ENCODE assay signal across 14 mouse cellular contexts in the genomic region with DNA sequence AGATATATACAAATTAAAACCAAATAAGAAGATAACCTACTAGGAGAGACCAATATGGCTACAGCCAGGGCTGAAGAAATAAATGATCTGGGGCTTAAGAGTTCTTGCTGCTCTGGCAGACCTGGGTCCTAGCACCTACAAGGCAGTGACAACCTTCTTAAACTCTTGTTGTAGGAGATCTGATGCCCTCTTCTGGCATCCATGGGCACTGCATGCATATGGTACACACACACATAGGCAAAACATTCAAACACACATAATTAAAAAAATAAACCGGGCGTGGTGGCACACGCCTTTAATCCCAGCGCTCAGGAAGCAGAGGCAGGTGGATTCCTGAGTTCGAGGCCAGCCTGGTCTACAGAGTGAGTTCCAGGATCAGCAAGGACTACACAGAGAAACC. TPM values are rescaled to one million over a fixed set of nuclear protein-coding genes. Genes with fewer than 3 reads are reported as not detected.
DNase-seq lines count a peak whose midpoint lies in the region; ATAC-seq and TF ChIP-seq lines count a peak whose summit lies in the region.
"Had no signal": no experiment of that assay in that cellular context is flagged by ENCODE, and none has a peak within 500 bp of the region (broad histone marks: within the 10 kb centered on the region; RNA-seq: fewer than 3 reads in every experiment).

No protein-coding gene starts in this region.

- intact Hi-C loops in left cerebral cortex, adult 2 months (cut with DNase I): loop anchor here (5.0 kb wide), 1 partner anchor 38 kb away; a partner anchor contains a TSS
- intact Hi-C loops in left cerebral cortex, postnatal 4 days (cut with DNase I): no loop called here
- intact Hi-C loops in left cerebral cortex, postnatal 36 days (cut with DNase I): no loop called here

- WGBS in liver, embryonic 14.5 days (ENCODE audit: insufficient replicate concordance): 86% methylated on average over 5 of the region's 5 CpGs

- H3K4me3 ChIP-seq in left cerebral cortex, adult 2 months: no peak overlapping the region
- no peak overlapping the region for H3K4me3 ChIP-seq in E14TG2a.4 (replicated peaks; ENCODE audit: low read length)
- no peak overlapping the region for H3K4me3 ChIP-seq in liver, embryonic 14.5 days (ENCODE audit: insufficient read depth in 1 of 2, low read depth in 2 of 2, low read length in 2 of 2)
- H3K4me3 ChIP-seq: forebrain, embryonic 12.5 days; intestine, embryonic 15.5 days; limb, embryonic 15.5 days; midbrain, embryonic 10.5 days had no signal

- H3K27me3 ChIP-seq in E14TG2a.4 (ENCODE audit: insufficient read depth, low read length): no peaks in the 10 kb centered on the region
- no peaks in the 10 kb centered on the region for H3K27me3 ChIP-seq in liver, embryonic 14.5 days (ENCODE audit: control insufficient read depth, insufficient read depth, low read length)
- H3K27me3 ChIP-seq: forebrain, embryonic 12.5 days; intestine, embryonic 15.5 days; limb, embryonic 15.5 days had no signal

- H3K9me3 ChIP-seq in E14TG2a.4 (ENCODE audit: low read length): no peaks in the 10 kb centered on the region
- no peaks in the 10 kb centered on the region for H3K9me3 ChIP-seq in liver, embryonic 14.5 days (ENCODE audit: control insufficient read depth, low read length)
- H3K9me3 ChIP-seq: forebrain, embryonic 12.5 days; intestine, embryonic 15.5 days; limb, embryonic 15.5 days; midbrain, embryonic 10.5 days had no signal

- no peak for DNase-seq in left cerebral cortex, adult 2 months (ENCODE audit: extremely low spot score in 1 of 2, low spot score in 2 of 2)
- no peak for DNase-seq in left cerebral cortex, postnatal 4 days
- DNase-seq in A20 (ENCODE audit: low read depth, low spot score): peak; percentile 57
- no peak for DNase-seq in liver, embryonic 14.5 days (ENCODE audit: low read depth in 3 of 3, low spot score in 3 of 3)
- DNase-seq in left cerebral cortex, postnatal 36 days (ENCODE audit: low spot score in 2 of 2): no peak
- DNase-seq in right cerebral cortex, adult 2 months (ENCODE audit: low spot score in 2 of 2): no peak
- DNase-seq: gastrocnemius, postnatal 36 days; heart, postnatal 10 days had no signal

- H3K36me3 ChIP-seq in E14TG2a.4 (ENCODE audit: insufficient read depth, low read length): no peaks in the 10 kb centered on the region
- no peaks in the 10 kb centered on the region for H3K36me3 ChIP-seq in liver, embryonic 14.5 days (replicated peaks; ENCODE audit: control insufficient read depth, insufficient read depth, low read depth)
- H3K36me3 ChIP-seq: forebrain, embryonic 12.5 days; intestine, embryonic 15.5 days; limb, embryonic 15.5 days; midbrain, embryonic 10.5 days had no signal

- H3K4me2 ChIP-seq in liver, embryonic 14.5 days (ENCODE audit: low read depth): no peak overlapping the region
- H3K4me2 ChIP-seq: forebrain, embryonic 12.5 days; intestine, embryonic 15.5 days; limb, embryonic 15.5 days had no signal

- peak; percentile 6; the same call in 1 of the 2 replicates for TF ChIP-seq CTCF in left cerebral cortex, adult 2 months (IDR thresholded peaks at IDR 0.05)
- peak; percentile 66 for TF ChIP-seq CTCF in E14TG2a.4 (conservative IDR thresholded peaks at IDR 0.05; ENCODE audit: low read length)
- TF ChIP-seq CTCF in liver, embryonic 14.5 days (IDR thresholded peaks at IDR 0.05; ENCODE audit: low read depth): peak; percentile 50

- no peak for ATAC-seq in liver, embryonic 14.5 days (ENCODE audit: insufficient read depth)
- ATAC-seq: activated CD4-positive, CD25-positive, alpha-beta regulatory T cell, adult 4 months; intestine, embryonic 15.5 days had no signal

- H3K4me1 ChIP-seq in E14TG2a.4 (replicated peaks; ENCODE audit: low read depth, low read length): peaks cover 18% of the 10 kb centered on the region
- peaks cover 43 to 46% of the 10 kb centered on the region in 2 experiments for H3K4me1 ChIP-seq in liver, embryonic 14.5 days (replicated peaks; ENCODE audit: control insufficient read depth in 2 of 2, insufficient read depth in 2 of 2, low read length in 1 of 2)

- TF ChIP-seq EP300 in liver, embryonic 14.5 days (IDR thresholded peaks at IDR 0.05; ENCODE audit: low read depth): no peak

- H3K9ac ChIP-seq in liver, embryonic 14.5 days (replicated peaks): no peak overlapping the region
- H3K9ac ChIP-seq: forebrain, embryonic 12.5 days; intestine, embryonic 15.5 days; limb, embryonic 15.5 days had no signal

- H3K27ac ChIP-seq in left cerebral cortex, adult 2 months: no peak overlapping the region
- H3K27ac ChIP-seq in liver, embryonic 14.5 days: no peak overlapping the region
- H3K27ac ChIP-seq: forebrain, embryonic 12.5 days; intestine, embryonic 15.5 days; limb, embryonic 15.5 days; midbrain, embryonic 10.5 days had no signal

RNA-seq across cellular contexts. Expression of a gene that starts 2.5 kb away (rescaled TPM):
- 1 to 10 TPM; 9.1 to 9.8 TPM for total RNA-seq in left cerebral cortex, adult 2 months (2021)
- total RNA-seq in left cerebral cortex, postnatal 4 days (2021): 10 to 100 TPM in 1 of 2 experiments, 1 to 10 TPM in 1; 9.3 to 11.5 TPM
- 6.2 and 7.4 TPM in 2 replicates for polyA plus RNA-seq in liver, embryonic 14.5 days (2012; rRNA removed)
- polyA plus RNA-seq in liver, embryonic 14.5 days (2014; fragmentation: Nextera tagmentation; extraction: Ambion mirVana): 10.9 and 14.0 TPM in 2 replicates
- total RNA-seq in left cerebral cortex, postnatal 36 days (2021): 10 to 100 TPM; 12.7 to 13.4 TPM

RNA-seq across cellular contexts. Expression of a gene that starts 39.0 kb away (rescaled TPM):
- 10 to 100 TPM in 1 of 2 experiments, 1 to 10 TPM in 1; 8.8 to 10.1 TPM for total RNA-seq in left cerebral cortex, adult 2 months (2021)
- 10 to 100 TPM; 10.0 to 12.2 TPM for total RNA-seq in left cerebral cortex, postnatal 4 days (2021)
- 4.0 and 4.3 TPM in 2 replicates for polyA plus RNA-seq in liver, embryonic 14.5 days (2012; rRNA removed)
- 3.4 and 3.9 TPM in 2 replicates for polyA plus RNA-seq in liver, embryonic 14.5 days (2014; fragmentation: Nextera tagmentation; extraction: Ambion mirVana)
- 1 to 10 TPM; 8.8 to 9.6 TPM for total RNA-seq in left cerebral cortex, postnatal 36 days (2021)

Comparison
In these comparisons a context has a peak if more than half of its experiments do, and no peak if none do; other contexts are left out.
1. CTCF ChIP-seq: peak in every context shown above with its lines; median percentile 66 in E14TG2a.4; 50 in liver, embryonic 14.5 days; 6 in left cerebral cortex, adult 2 months.